Mouse (Mus musculus): ENCODE measurements around the gene Tdrd7.

GRCm38 (mm10) chr4:46015605-46016004 is 50.5 kb downstream of the Tdrd7 start:
- TF ChIP-seq CTCF (IDR thresholded peaks at IDR 0.05) (peak; percentile 35), EP300 (IDR thresholded peaks at IDR 0.05) (no peak)

Measured in lung, postnatal 0 days (tissue).